Mouse (Mus musculus): Measurements from ENCODE around the gene Cabin1.

DNA sequence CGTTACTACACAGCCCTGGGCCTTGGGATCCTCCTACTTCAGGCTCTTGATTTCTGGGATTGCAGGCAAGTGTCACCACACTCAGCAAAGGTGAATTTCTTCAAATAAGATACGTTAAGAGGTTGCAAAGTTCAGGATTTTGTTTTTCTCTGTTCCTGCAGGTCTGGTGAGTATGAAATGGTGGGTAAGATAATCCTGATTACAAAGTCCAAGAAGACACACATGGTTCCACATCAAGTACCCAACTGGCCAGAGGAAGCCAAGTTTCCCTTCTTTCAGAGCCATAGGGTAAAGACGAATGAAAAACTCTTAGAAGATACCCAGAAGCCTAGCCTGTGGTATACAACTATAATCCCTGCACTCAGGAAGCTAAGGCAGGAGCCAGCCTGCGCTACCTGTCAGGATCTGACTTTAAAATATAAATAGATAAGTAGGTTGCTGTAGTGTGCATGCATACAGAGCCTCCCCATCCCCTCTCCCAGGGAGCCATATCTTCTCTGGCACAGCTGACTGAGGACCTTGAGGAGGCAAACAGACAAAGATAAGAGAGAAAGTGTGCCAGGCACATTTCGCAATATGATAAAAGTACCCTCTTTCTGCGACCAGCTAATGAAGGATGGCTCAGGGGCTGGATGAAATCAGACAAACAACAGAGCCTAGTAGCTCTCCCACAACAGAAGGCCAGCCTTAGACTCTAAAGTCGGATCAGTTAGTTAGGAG is 58.3 kb downstream of the Cabin1 start:
- TF ChIP-seq CTCF (IDR thresholded peaks at IDR 0.05; ENCODE audit: extremely low read depth, insufficient read length, insufficient replicate concordance, low read depth, low read length) (no peak), POLR2A (IDR thresholded peaks at IDR 0.05; ENCODE audit: low read depth, low read length) (no peak)
